Mouse (Mus musculus) spleen, adult 12 weeks (tissue): ENCODE data around the gene Vmn1r115.
"Not testable (repeated sequence)": the region's sequence is repeated elsewhere in the genome, so short reads cannot be mapped to it uniquely, and the experiment has no call there.

ENCODE experiments used
- DNase-seq: peaks from one replicate; pipeline ENCODE4 v3.0.0; 2022; ENCODE audit warnings: low spot score

The Vmn1r115 gene

GRCm38 (mm10) chr7:20844885-20845284 lies at the start of gene Vmn1r115:
Vmn1r115 (minus strand) TSS chr7:20844985.
- not testable (repeated sequence) for DNase-seq

- DNase-seq = not testable (repeated sequence)
Observed at GRCm38 (mm10) chr7:20884021-20884420, 39.2 kb upstream of the Vmn1r115 start, which contains the start of gene Vmn1r117. Vmn1r117 (minus strand) TSS chr7:20884121.

- DNase-seq = not testable (repeated sequence)
Observed at GRCm38 (mm10) chr7:20871956-20872355, 27.2 kb upstream of the Vmn1r115 start, which contains the start of gene Vmn1r116. Vmn1r116 (plus strand) TSS chr7:20872256.

- DNase-seq = not testable (repeated sequence)
Observed at GRCm38 (mm10) chr7:20812086-20812485, 32.7 kb downstream of the Vmn1r115 start, which contains the start of gene Vmn1r114. Vmn1r114 (minus strand) TSS chr7:20812186.
